Mouse (Mus musculus) mammary gland, adult 2 months (tissue): Measurements from ENCODE around the gene Bcap31. TPM values are rescaled to one million over a fixed set of nuclear protein-coding genes. Genes with fewer than 3 reads are reported as not detected.

Experiments used
- polyA plus RNA-seq: library from polyadenylated mRNA; depleted of rRNA; stranded (reverse); fragments of >200 nt; gene quantifications from 2 replicates; pipeline ENCODE4 v1.2.3, GENCODE M21; 2012; ENCODE audit warnings: low replicate concordance; rRNA removed

Bcap31 gene
- polyA plus RNA-seq: 52.1 and 145 TPM in 2 replicates

GRCm38 (mm10) chrX:73716109-73716661 is at the start of gene Bcap31, which contains the start of gene Abcd1:
Gene Bcap31 (minus strand): TSS chrX:73716175.
Gene Abcd1 (plus strand): TSS chrX:73716597.

DNA sequence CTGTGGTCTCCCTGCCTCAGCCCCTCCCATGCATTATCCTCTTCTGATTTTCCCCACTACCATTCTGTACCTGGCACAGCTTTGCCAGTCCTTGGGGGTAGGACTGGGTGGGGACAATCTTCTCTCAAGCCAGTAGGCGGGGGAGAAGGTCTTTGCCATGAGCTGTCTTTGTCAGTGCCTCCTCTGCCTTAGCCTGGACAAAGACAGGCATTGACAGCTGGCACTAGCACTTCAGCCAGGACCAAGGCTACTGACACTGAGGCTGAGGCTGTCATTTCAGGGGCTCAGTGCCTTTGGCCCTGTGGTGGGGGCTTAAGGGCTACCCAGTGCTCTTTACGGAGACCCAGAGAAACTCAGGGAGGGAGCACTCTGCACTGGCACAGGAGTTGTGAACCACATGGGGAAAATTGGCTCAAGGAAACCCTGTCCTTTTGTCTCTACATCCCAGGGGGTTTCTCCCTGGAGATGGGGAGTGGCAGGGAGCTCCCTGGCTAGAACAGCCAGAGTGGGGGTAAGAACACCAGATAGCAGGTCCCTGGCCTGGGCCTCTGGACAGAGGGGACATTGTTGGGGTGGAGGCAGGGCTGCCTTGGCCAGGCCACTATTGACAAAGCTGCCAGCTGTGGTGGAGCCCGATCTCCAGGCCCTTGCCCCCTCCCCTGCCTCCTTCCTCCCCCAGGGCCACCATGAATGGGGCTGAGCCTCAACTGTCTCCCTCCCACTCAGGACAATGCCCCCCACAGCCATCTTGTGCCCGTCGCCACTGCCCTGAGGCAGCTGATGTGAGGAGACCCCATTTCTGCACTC is 40.6 kb upstream of the Bcap31 start, which contains the start of gene Plxnb3:
Plxnb3 (plus strand) TSS at position 757 of the 807 bp plus-strand sequence.

DNA sequence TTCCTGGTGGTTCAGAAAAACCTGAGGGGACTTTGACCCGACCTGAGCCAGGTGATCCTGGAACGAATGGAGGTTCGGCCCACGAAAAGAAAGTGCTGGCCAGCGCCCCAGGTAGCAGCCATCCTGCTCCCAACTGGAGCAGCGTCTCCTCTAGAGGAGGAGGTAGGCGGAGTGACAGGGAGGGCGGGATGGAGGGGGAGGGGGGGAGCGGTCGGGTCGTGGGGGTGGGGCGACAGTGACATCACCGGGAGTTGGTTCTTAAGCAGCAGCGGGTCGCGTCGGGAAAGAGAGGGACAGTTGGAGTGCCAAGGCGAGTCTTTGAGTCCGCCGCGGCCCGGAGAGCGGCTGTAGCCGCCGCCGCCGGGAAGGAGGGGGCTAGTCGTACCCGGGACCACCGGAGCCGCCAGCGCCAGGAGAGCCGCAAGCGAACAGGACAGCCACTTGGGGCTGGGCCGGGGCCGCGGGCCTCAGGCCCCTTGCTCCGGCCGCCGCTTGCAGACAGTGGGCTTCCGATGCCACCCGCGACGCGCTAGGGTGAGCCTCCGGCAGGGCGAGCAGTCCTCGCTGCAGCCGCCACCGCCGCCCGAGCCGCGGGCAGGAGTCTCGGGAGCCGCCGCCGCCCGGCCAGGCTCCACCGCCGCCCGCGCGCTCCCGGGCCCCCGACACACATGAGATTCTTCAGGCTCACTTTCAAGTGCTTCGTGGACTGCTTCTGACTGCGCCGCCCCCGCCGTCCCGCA is 42.9 kb downstream of the Bcap31 start, which contains the start of gene Slc6a8:
Slc6a8 (plus strand) TSS at position 272 of the 740 bp plus-strand sequence.

DNA sequence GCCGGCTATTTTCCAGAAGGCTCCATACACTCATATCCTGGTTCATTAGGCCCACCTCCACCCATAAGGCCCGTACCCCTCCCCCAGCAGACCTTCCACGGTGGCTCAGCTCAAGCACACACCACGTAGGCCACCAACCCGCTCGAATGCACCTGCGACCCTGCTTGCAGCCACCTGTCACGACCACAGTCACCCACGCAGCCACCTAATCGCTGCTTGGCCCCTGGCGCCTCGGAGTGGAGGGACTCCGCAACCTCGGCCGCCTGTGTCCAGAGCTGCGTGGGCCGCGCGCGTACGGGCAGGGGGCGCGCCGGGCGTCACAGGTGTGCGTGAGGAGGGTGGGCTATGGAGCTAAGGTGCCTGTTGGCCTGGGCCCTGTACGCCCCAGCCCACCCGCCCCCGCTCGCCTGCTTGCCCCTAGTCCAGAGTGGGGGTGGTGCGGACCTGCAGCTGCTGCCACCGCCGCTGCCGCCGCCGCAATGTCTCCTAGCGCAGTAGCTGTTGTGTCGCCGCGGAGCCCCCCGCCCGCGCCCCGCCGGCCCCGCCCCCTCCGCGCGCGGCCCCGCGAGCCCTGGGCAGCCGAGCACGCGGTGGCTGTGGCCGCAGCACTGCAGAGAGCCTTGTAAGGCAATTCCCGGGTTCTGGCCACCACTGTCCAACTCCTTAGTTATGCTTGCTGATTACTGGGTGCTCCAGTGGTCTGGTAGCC is 56.2 kb downstream of the Bcap31 start, which contains the start of gene Pnck:
Pnck (minus strand) TSS at position 543 of the 709 bp plus-strand sequence.

GRCm38 (mm10) chrX:73639255-73639675 is 76.7 kb downstream of the Bcap31 start, which contains the start of gene Dusp9:
Gene Dusp9 (plus strand): TSS chrX:73639419.

Other genes with a start within 250 kb of the Bcap31 start
- gene Bgn, start 232.6 kb downstream of the Bcap31 start, polyA plus RNA-seq: 209 and 447 TPM in 2 replicates
- 0.72 TPM in 1 of 2 replicates, not detected in the other for gene Atp2b3, start 213.1 kb downstream of the Bcap31 start, polyA plus RNA-seq
- gene Dusp9, start 76.8 kb downstream of the Bcap31 start, polyA plus RNA-seq: 1.2 and 1.8 TPM in 2 replicates
- gene Pnck, start 56.1 kb downstream of the Bcap31 start, polyA plus RNA-seq: 3.1 and 7.9 TPM in 2 replicates
- gene Slc6a8, start 43.0 kb downstream of the Bcap31 start, polyA plus RNA-seq: 32.4 and 66.4 TPM in 2 replicates
- 54.7 and 56.8 TPM in 2 replicates for gene Abcd1, start 422 bp upstream of the Bcap31 start, polyA plus RNA-seq
- gene Plxnb3, start 40.9 kb upstream of the Bcap31 start, polyA plus RNA-seq: 1.1 and 2.1 TPM in 2 replicates
- gene Srpk3, start 58.2 kb upstream of the Bcap31 start, polyA plus RNA-seq: 33.8 and 40.9 TPM in 2 replicates
- 290 and 957 TPM in 2 replicates for gene Idh3g, start 70.7 kb upstream of the Bcap31 start, polyA plus RNA-seq
- 196 and 219 TPM in 2 replicates for gene Ssr4, start 70.9 kb upstream of the Bcap31 start, polyA plus RNA-seq
- gene Pdzd4, start 108.8 kb upstream of the Bcap31 start, polyA plus RNA-seq: 1.9 and 2.8 TPM in 2 replicates
- gene Avpr2, start 175.9 kb upstream of the Bcap31 start, polyA plus RNA-seq: not detected in 2 replicates
- gene L1cam, start 179.9 kb upstream of the Bcap31 start, polyA plus RNA-seq: 3.8 and 4.2 TPM in 2 replicates
- 109 and 157 TPM in 2 replicates for gene Arhgap4, start 205.7 kb upstream of the Bcap31 start, polyA plus RNA-seq
- gene Naa10, start 205.8 kb upstream of the Bcap31 start, polyA plus RNA-seq: 45.5 and 58.2 TPM in 2 replicates
- gene Renbp, start 214.7 kb upstream of the Bcap31 start, polyA plus RNA-seq: 14.0 and 16.6 TPM in 2 replicates